Mouse (Mus musculus): ENCODE measurements around the gene Lsamp.

- TF ChIP-seq ZNF384 (IDR thresholded peaks at IDR 0.05; ENCODE audit: low read depth, low read length) (no peak), MAFK (IDR thresholded peaks at IDR 0.05; ENCODE audit: insufficient read depth, low read depth, low read length) (no peak), HCFC1 (IDR thresholded peaks at IDR 0.05; ENCODE audit: borderline replicate concordance, insufficient read depth, low read length) (no peak), ZC3H11A (IDR thresholded peaks at IDR 0.05; ENCODE audit: borderline replicate concordance, low read depth, low read length) (no peak)
Measured at GRCm38 (mm10) chr16:41242841-41243240, 1258.7 kb downstream of the Lsamp start.
